In genomic region chr3:96458886-96459439, GRCm38 (mm10) we compare ENCODE assay signal across 21 mouse cellular contexts. TPM values are rescaled to one million over a fixed set of nuclear protein-coding genes. Genes with fewer than 3 reads are reported as not detected.
DNase-seq lines count a peak whose midpoint lies in the region; ATAC-seq and TF ChIP-seq lines count a peak whose summit lies in the region.
"Not testable (repeated sequence)": the region's sequence is repeated elsewhere in the genome, so short reads cannot be mapped to it uniquely, and the experiment has no call there.
"Had no signal": no experiment of that assay in that cellular context is flagged by ENCODE, and none has a peak within 500 bp of the region (broad histone marks: within the 10 kb centered on the region; RNA-seq: fewer than 3 reads in every experiment).

No protein-coding gene starts in this region.

- not testable (repeated sequence) for DNase-seq in liver, embryonic 11.5 days (ENCODE audit: low spot score); stomach, postnatal 0 days (ENCODE audit: low spot score)

- H3K9me3 ChIP-seq in heart, embryonic 12.5 days (replicated peaks); intestine, embryonic 15.5 days; liver, embryonic 11.5 days (ENCODE audit: control insufficient read depth, low read length); liver, embryonic 15.5 days (replicated peaks); lung, embryonic 16.5 days (ENCODE audit: control insufficient read depth, low read length); stomach, postnatal 0 days (ENCODE audit: control insufficient read depth, low read length): not testable (repeated sequence)

- not testable (repeated sequence) for TF ChIP-seq CTCF in stomach, postnatal 0 days (IDR thresholded peaks at IDR 0.05; ENCODE audit: low read depth)

- not testable (repeated sequence) for H3K4me1 ChIP-seq in heart, embryonic 12.5 days (replicated peaks); intestine, embryonic 15.5 days (replicated peaks); liver, embryonic 11.5 days (replicated peaks; ENCODE audit: control insufficient read depth, insufficient read depth, low read length); liver, embryonic 15.5 days (replicated peaks); lung, embryonic 16.5 days (replicated peaks; ENCODE audit: control insufficient read depth, insufficient read depth, low read length); stomach, postnatal 0 days (replicated peaks; ENCODE audit: control insufficient read depth, insufficient read depth)

- no CpG with 5 or more reads among the region's 48 CpGs for WGBS in heart, embryonic 12.5 days
- no CpG with 5 or more reads among the region's 48 CpGs for WGBS in intestine, embryonic 15.5 days
- no CpG with 5 or more reads among the region's 48 CpGs for WGBS in liver, embryonic 11.5 days
- WGBS in liver, embryonic 15.5 days (ENCODE audit: insufficient replicate concordance), result no CpG with 5 or more reads among the region's 48 CpGs
- no CpG with 5 or more reads among the region's 48 CpGs for WGBS in lung, embryonic 16.5 days
- no CpG with 5 or more reads among the region's 48 CpGs for WGBS in stomach, postnatal 0 days

- not testable (repeated sequence) for TF ChIP-seq EP300 in stomach, postnatal 0 days (optimal IDR thresholded peaks at IDR 0.05)

- peak; percentile 13; the same call in 1 of the 2 replicates for ATAC-seq in common myeloid progenitor, adult 5-6 weeks (replicated peaks; ENCODE audit: low read depth, poor library complexity, severe bottlenecking)
- peak; percentile 29; the same call in 1 of the 2 replicates for ATAC-seq in heart, embryonic 12.5 days (ENCODE audit: insufficient number of reproducible peaks, low FRiP score)
- peak; percentile 57 for ATAC-seq in intestine, embryonic 15.5 days
- peak; percentile 49 for ATAC-seq in liver, embryonic 11.5 days (replicated peaks; ENCODE audit: low FRiP score)
- ATAC-seq in liver, embryonic 15.5 days (ENCODE audit: insufficient read depth), result peak; percentile 40
- ATAC-seq in lung, embryonic 16.5 days (ENCODE audit: low read depth), result peak; percentile 32
- peak; percentile 46 for ATAC-seq in megakaryocyte-erythroid progenitor cell, adult 5-6 weeks (replicated peaks; ENCODE audit: low FRiP score, low TSS enrichment, poor library complexity, severe bottlenecking)
- peak; percentile 63 for ATAC-seq in stomach, postnatal 0 days (ENCODE audit: low FRiP score, low TSS enrichment)

- not testable (repeated sequence) for H3K27ac ChIP-seq in heart, embryonic 12.5 days (ENCODE audit: poor library complexity, severe bottlenecking); intestine, embryonic 15.5 days; liver, embryonic 11.5 days (ENCODE audit: low read depth, low read length); liver, embryonic 15.5 days (replicated peaks); lung, embryonic 16.5 days (ENCODE audit: low read length); stomach, postnatal 0 days (replicated peaks)

- H3K4me3 ChIP-seq in heart, embryonic 12.5 days; intestine, embryonic 15.5 days (replicated peaks); liver, embryonic 11.5 days (ENCODE audit: low read depth, low read length); liver, embryonic 15.5 days (replicated peaks); lung, embryonic 16.5 days (ENCODE audit: low read length); stomach, postnatal 0 days (ENCODE audit: low read depth, low read length): not testable (repeated sequence)

- H3K4me2 ChIP-seq in heart, embryonic 12.5 days; intestine, embryonic 15.5 days (replicated peaks); liver, embryonic 11.5 days; liver, embryonic 15.5 days; lung, embryonic 16.5 days (ENCODE audit: low read depth, low read length); stomach, postnatal 0 days (replicated peaks; ENCODE audit: low read depth): not testable (repeated sequence)

- 0 out of 2 replicates have a peak, but pooled peaks cover 12% of the 10 kb centered on the region for H3K27me3 ChIP-seq in heart, embryonic 12.5 days (replicated peaks)
- not testable (repeated sequence) for H3K27me3 ChIP-seq in intestine, embryonic 15.5 days (replicated peaks); liver, embryonic 11.5 days (replicated peaks; ENCODE audit: control insufficient read depth, insufficient read depth, low read length); lung, embryonic 16.5 days (ENCODE audit: control insufficient read depth, insufficient read depth, low read depth, low read length); stomach, postnatal 0 days (ENCODE audit: control insufficient read depth, insufficient read depth, low read length)
- peaks cover 17% of the 10 kb centered on the region for H3K27me3 ChIP-seq in liver, embryonic 15.5 days

- not testable (repeated sequence) for H3K9ac ChIP-seq in heart, embryonic 12.5 days; intestine, embryonic 15.5 days; liver, embryonic 11.5 days (ENCODE audit: low read depth, low read length); liver, embryonic 15.5 days; lung, embryonic 16.5 days (ENCODE audit: low read length); stomach, postnatal 0 days (ENCODE audit: low read length)

- H3K36me3 ChIP-seq in heart, embryonic 12.5 days; intestine, embryonic 15.5 days; liver, embryonic 11.5 days (ENCODE audit: control insufficient read depth, insufficient read depth, low read length); liver, embryonic 15.5 days (replicated peaks); lung, embryonic 16.5 days (ENCODE audit: control insufficient read depth, insufficient read depth, low read length); stomach, postnatal 0 days (ENCODE audit: control insufficient read depth, insufficient read depth, low read length): not testable (repeated sequence)

RNA-seq across cellular contexts. Expression of gene BC107364, which starts 6.9 kb away (rescaled TPM):
- total RNA-seq in common myeloid progenitor, adult 5-6 weeks (2017), result not detected in 2 replicates
- polyA plus RNA-seq in heart, embryonic 12.5 days (2016; fragmentation: Nextera tagmentation; extraction: Ambion mirVana), result 0.72 and 0.87 TPM in 2 replicates
- 0.14 and 0.20 TPM in 2 replicates for polyA plus RNA-seq in intestine, embryonic 15.5 days (2015; fragmentation: Nextera tagmentation; extraction: Ambion mirVana)
- not detected in 2 replicates for polyA plus RNA-seq in liver, embryonic 11.5 days (2014; fragmentation: Nextera tagmentation; extraction: Ambion mirVana)
- polyA plus RNA-seq in liver, embryonic 15.5 days (2015; fragmentation: Nextera tagmentation; extraction: Ambion mirVana), result not detected in 2 replicates
- polyA plus RNA-seq in lung, embryonic 16.5 days (2015; fragmentation: Nextera tagmentation; extraction: Ambion mirVana), result 0.30 and 0.34 TPM in 2 replicates
- not detected in 2 replicates for total RNA-seq in megakaryocyte-erythroid progenitor cell, adult 5-6 weeks (2014; fragmentation: Nextera tagmentation)
- total RNA-seq in megakaryocyte-erythroid progenitor cell, adult 5-6 weeks (2017), result not detected in 2 replicates
- 0.18 and 0.36 TPM in 2 replicates for polyA plus RNA-seq in stomach, postnatal 0 days (2015; fragmentation: Nextera tagmentation; extraction: Ambion mirVana)
- total RNA-seq: adrenal gland, adult 18-20 months; adrenal gland, postnatal 14 days; forebrain, postnatal 0 days; gastrocnemius, adult 18-20 months; gastrocnemius, postnatal 14 days; heart, adult 8-10 months; heart, postnatal 25 days had no signal
- polyA plus RNA-seq: C2C12; forebrain, embryonic 13.5 days; forebrain, postnatal 0 days; gonadal fat pad, adult 2 months; hindbrain, embryonic 10.5 days; hindbrain, embryonic 14.5 days; Patski had no signal

Comparison
In these comparisons a context has a peak if more than half of its experiments do, and no peak if none do; other contexts are left out.
1. ATAC-seq: peak in every context shown above with its lines; median percentile 63 in stomach, postnatal 0 days; 57 in intestine, embryonic 15.5 days; 49 in liver, embryonic 11.5 days; 46 in megakaryocyte-erythroid progenitor cell, adult 5-6 weeks; 40 in liver, embryonic 15.5 days; 32 in lung, embryonic 16.5 days; 29 in heart, embryonic 12.5 days; 13 in common myeloid progenitor, adult 5-6 weeks.